Mouse (Mus musculus): Measurements from ENCODE around the gene Sdr42e1. TPM values are rescaled to one million over a fixed set of nuclear protein-coding genes. Genes with fewer than 3 reads are reported as not detected.

Sdr42e1 gene
- total RNA-seq, 2 experiments from 2014 or later: 1.8 to 2.7 TPM

- DNase-seq (ENCODE audit: low spot score in 2 of 2): no peak
Measured at GRCm38 (mm10) chr8:117667349-117668124, 6.0 kb downstream of the Sdr42e1 start.

GRCm38 (mm10) chr8:117660358-117661031, 13.0 kb downstream of the Sdr42e1 start:
- DNase-seq (ENCODE audit: low spot score in 2 of 2): no peak

DNA sequence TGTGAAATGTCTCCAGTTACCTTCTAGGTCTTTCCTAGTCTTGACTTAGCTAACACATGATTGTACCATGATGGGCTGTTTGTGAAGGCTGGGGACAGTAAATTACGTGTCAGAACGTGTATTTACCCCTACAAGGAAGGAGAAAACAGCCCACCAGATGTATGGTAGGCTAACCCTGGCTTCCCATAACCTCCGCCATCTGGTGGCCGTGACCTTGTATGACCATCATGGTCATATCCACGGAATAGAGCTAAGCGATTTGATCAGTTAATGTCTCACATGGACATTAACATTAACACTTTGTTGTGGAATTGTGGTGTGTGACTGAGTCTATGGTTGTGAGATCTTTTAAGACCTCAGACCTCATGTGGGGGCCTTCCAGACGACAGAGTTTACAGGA, 14.5 kb downstream of the Sdr42e1 start:
- no peak for DNase-seq (ENCODE audit: low spot score in 2 of 2)

GRCm38 (mm10) chr8:117652318-117652717, 21.2 kb downstream of the Sdr42e1 start:
- no peak for DNase-seq (ENCODE audit: low spot score in 2 of 2)

DNA sequence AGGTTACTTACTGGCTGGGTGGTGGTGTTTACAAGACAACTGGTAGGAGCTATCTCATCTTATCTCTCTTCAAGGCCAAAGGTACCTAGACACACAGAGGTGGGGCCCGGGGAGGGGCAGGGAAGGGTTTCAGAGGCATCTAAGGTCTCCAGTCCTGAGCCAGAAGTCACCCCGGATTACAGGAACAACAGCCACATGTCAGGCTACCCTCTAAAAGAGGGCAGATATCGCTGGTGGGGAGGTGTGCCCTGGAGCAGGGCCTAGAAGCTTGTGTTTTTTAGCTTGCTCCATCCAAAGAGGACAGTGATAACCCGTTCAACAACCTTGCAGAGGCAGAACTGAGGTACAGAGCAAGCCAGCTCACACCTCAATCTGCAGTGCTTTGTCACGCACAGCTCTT, 27.0 kb downstream of the Sdr42e1 start:
- DNase-seq (ENCODE audit: low spot score in 2 of 2): no peak

DNA sequence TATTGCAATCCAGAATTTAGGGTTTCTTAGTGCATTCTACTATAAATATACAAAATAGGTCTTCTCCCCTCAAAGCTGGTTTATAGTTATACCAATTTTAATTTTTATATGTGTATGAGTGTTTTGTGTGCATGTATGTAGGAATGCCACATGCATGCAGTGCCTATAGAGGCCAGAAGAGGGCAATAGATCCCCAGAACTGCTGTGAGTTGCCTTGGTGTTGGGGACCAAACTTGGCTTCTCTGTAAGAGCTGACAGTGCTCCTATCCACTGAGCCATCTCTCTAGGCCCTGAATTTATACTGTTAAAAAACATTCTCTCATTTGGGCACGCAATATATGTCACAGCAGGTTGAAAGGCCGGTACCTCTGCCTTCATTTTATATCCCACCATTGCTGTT, 27.5 kb downstream of the Sdr42e1 start:
- peak in 1 of 2 experiments; percentile 9 for DNase-seq (ENCODE audit: low spot score in 2 of 2)

- no peak for DNase-seq (ENCODE audit: low spot score in 2 of 2)
Measured at GRCm38 (mm10) chr8:117645486-117645885, 28.0 kb downstream of the Sdr42e1 start.

DNA sequence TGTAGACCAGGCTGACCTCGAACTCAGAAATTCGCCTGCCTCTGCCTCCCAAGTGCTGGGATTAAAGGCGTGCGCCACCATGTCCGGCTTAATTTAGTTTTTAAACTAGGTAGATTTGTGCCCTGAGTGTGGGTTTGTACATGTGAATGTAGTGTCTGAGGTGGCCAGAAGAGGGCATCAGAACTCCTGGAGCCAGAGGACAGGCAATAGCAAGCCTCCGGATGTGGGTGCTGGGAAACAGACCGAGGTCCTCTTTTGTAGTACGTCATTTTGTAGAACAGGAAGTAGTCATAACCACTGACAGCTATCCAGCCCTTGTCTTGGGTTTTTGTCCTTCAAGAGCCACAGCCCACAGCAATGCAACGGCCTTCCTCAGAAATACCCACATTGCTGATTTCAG, 33.9 kb downstream of the Sdr42e1 start:
- DNase-seq (ENCODE audit: low spot score in 2 of 2): no peak

DNA sequence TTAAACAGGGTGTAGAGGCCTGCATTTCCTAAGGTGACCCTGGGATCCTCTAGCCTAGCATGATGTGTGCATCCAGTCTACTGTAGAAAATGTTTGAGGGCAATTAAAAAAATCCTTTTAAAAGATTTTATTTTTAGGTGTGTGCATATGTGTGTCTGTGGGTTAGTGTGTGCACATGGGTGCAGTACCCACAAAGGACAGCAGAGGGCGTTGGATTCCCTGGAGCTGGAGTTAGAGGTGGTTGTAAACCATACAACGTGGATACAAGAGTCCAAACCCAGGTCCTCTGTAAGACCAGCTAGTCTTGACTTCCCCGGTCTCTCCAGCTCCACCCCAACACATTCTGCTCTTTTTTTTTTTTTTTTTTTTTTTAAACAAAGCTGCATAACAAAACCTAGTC, 36.0 kb downstream of the Sdr42e1 start:
- no peak for DNase-seq (ENCODE audit: low spot score in 2 of 2)

- no peak for DNase-seq (ENCODE audit: low spot score in 2 of 2)
Measured at GRCm38 (mm10) chr8:117634406-117634805, 39.1 kb downstream of the Sdr42e1 start.

GRCm38 (mm10) chr8:117632532-117632931, 41.0 kb downstream of the Sdr42e1 start:
- DNase-seq (ENCODE audit: low spot score in 2 of 2): no peak

DNA sequence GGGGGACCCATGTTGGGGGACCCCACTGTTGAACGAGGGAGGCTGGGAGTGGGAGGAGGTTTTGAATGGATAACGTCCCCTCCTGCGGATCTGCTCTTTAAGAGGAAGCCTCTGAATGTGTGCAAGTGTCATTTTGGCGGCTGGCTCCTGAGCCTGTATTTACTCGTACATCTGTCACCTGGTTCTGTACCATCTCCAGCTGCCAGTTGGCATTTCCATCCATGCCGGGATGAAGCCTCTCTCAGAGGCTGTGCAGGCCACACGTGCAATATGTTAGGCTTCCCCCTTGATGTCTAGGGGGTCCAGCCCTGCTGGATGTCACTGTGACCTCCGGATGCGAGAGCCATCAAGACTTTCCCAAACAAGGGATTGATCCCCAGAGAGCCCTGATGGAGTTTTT, 46.4 kb downstream of the Sdr42e1 start:
- DNase-seq (ENCODE audit: low spot score in 2 of 2): no peak

- DNase-seq (ENCODE audit: low spot score in 2 of 2): peak in 1 of 2 experiments; percentile 12
Measured at GRCm38 (mm10) chr8:117626040-117626838, 47.2 kb downstream of the Sdr42e1 start.

DNA sequence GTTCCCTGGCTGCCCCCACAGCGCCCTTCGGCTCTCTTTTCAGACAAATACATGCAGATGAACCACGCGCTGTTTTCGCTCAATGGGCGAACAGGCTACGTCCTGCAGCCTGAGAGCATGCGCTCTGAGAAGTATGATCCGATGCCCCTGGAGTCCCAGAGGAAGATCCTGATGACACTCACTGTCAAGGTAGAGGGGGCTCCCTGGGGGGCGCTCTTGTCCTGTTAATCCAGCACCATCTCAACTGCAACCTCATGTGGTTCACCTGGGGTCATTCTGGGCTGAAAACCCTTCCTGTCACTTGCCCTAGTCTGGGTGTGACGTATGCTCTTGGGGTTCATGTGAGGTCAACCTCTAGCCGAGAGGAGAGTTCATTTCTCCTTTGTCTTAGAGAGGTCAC, 60.6 kb downstream of the Sdr42e1 start:
- no peak for DNase-seq (ENCODE audit: low spot score in 2 of 2)

Other genes starting within 250 kb of the Sdr42e1 start
- gene Plcg2, start 175.4 kb downstream of the Sdr42e1 start, total RNA-seq (2021): 1 to 10 TPM; 5.5 to 6.2 TPM
- 10 to 100 TPM in 1 of 2 experiments, under 1 TPM in 1; 0.84 to 18.8 TPM for gene Hsd17b2, start 28.2 kb upstream of the Sdr42e1 start, total RNA-seq (2021)
- 10 to 100 TPM; 28.5 to 35.7 TPM for gene Mphosph6, start 128.3 kb upstream of the Sdr42e1 start, total RNA-seq (2021)

All from adrenal gland, postnatal 4 days (tissue).